8 mouse cellular contexts compared by ENCODE assay signal in the genomic region with DNA sequence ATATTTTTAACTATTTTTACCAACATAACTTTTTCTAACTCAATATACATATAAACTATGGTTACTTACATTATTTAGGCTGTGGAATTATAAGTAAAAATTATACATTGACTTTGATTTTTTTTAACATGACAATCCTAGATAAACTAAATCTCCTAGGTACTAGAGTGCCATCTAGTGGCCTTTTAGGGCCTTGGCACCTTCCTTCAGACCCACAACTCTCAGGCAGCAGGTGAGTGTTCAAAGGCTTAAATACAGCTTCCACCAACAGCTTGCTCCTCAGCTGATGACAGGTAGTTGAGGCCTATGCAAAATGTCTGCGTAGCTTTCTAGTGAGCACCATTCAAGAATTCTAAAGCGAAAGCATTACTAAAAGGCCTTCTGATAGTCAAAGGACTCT. TPM values are rescaled to one million over a fixed set of nuclear protein-coding genes. Genes with fewer than 3 reads are reported as not detected.
DNase-seq lines count a peak whose midpoint lies in the region; ATAC-seq lines count a peak whose summit lies in the region.

No protein-coding gene starts in this region.

- no peak overlapping the region for H3K27ac ChIP-seq in forebrain, embryonic 14.5 days (ENCODE audit: low read depth, low read length)
- H3K27ac ChIP-seq in forebrain, embryonic 12.5 days, result no peak overlapping the region
- no peak overlapping the region for H3K27ac ChIP-seq in neural tube, embryonic 12.5 days

- no peaks in the 10 kb centered on the region for H3K9me3 ChIP-seq in forebrain, embryonic 14.5 days (replicated peaks; ENCODE audit: control insufficient read depth, low read length)
- H3K9me3 ChIP-seq in forebrain, embryonic 12.5 days, result no peaks in the 10 kb centered on the region
- H3K9me3 ChIP-seq in neural tube, embryonic 12.5 days, result no peaks in the 10 kb centered on the region

- H3K4me1 ChIP-seq in forebrain, embryonic 14.5 days (ENCODE audit: control insufficient read depth, insufficient read depth, low read length), result no peaks in the 10 kb centered on the region
- H3K4me1 ChIP-seq in forebrain, embryonic 12.5 days, result no peaks in the 10 kb centered on the region
- H3K4me1 ChIP-seq in neural tube, embryonic 12.5 days, result no peaks in the 10 kb centered on the region

- WGBS in forebrain, embryonic 14.5 days, result 63% methylated on average over 2 of the region's 2 CpGs
- 59% methylated on average over 2 of the region's 2 CpGs for WGBS in forebrain, embryonic 12.5 days
- 68% methylated on average over 2 of the region's 2 CpGs for WGBS in neural tube, embryonic 12.5 days

- H3K27me3 ChIP-seq in forebrain, embryonic 14.5 days (replicated peaks; ENCODE audit: control insufficient read depth, insufficient read depth, low read length), result no peaks in the 10 kb centered on the region
- H3K27me3 ChIP-seq in forebrain, embryonic 12.5 days, result no peaks in the 10 kb centered on the region
- H3K27me3 ChIP-seq in neural tube, embryonic 12.5 days (replicated peaks), result no peaks in the 10 kb centered on the region

- no peak overlapping the region for H3K4me3 ChIP-seq in forebrain, embryonic 14.5 days (ENCODE audit: low read depth, low read length)
- H3K4me3 ChIP-seq in forebrain, embryonic 12.5 days (replicated peaks), result no peak overlapping the region
- H3K4me3 ChIP-seq in neural tube, embryonic 12.5 days, result no peak overlapping the region

- peak; percentile 78 for DNase-seq in forebrain, embryonic 14.5 days (ENCODE audit: low spot score)
- DNase-seq in neural tube, embryonic 10.5 days (ENCODE audit: extremely low spot score, low spot score), result no peak
- DNase-seq in cerebellum, adult 9-10 months, result peak; percentile 61
- peak; percentile 53 for DNase-seq in kidney, postnatal 10 days
- peak; percentile 76 for DNase-seq in naive thymus-derived CD4-positive, alpha-beta T cell, adult 2 months (ENCODE audit: low read depth)
- no peak for DNase-seq in ovary, postnatal 10 days (ENCODE audit: low spot score)

- no peak for ATAC-seq in forebrain, embryonic 14.5 days
- ATAC-seq in forebrain, embryonic 12.5 days (ENCODE audit: low FRiP score), result no peak
- ATAC-seq in neural tube, embryonic 12.5 days (ENCODE audit: low FRiP score, low read depth), result 0 out of 2 replicates have a peak, but pooled peaks have one; percentile 61

- H3K9ac ChIP-seq in forebrain, embryonic 14.5 days (ENCODE audit: low read length), result no peak overlapping the region
- H3K9ac ChIP-seq in forebrain, embryonic 12.5 days, result no peak overlapping the region
- H3K9ac ChIP-seq in neural tube, embryonic 12.5 days, result no peak overlapping the region

- H3K4me2 ChIP-seq in forebrain, embryonic 14.5 days (ENCODE audit: low read length), result no peak overlapping the region
- H3K4me2 ChIP-seq in forebrain, embryonic 12.5 days, result no peak overlapping the region
- no peak overlapping the region for H3K4me2 ChIP-seq in neural tube, embryonic 12.5 days (replicated peaks)

- peaks cover 26% of the 10 kb centered on the region for H3K36me3 ChIP-seq in forebrain, embryonic 14.5 days (ENCODE audit: control insufficient read depth, insufficient read depth, low read length)
- peaks cover 21% of the 10 kb centered on the region for H3K36me3 ChIP-seq in forebrain, embryonic 12.5 days (replicated peaks)
- peaks cover 26% of the 10 kb centered on the region for H3K36me3 ChIP-seq in neural tube, embryonic 12.5 days

RNA-seq across cellular contexts. Expression of a gene that starts 10.1 kb away (rescaled TPM):
- polyA plus RNA-seq in forebrain, embryonic 14.5 days (2014; fragmentation: Nextera tagmentation; extraction: Ambion mirVana), result 43.8 and 44.2 TPM in 2 replicates
- 46.0 and 48.2 TPM in 2 replicates for polyA plus RNA-seq in forebrain, embryonic 12.5 days (2016; fragmentation: Nextera tagmentation; extraction: Ambion mirVana)
- polyA plus RNA-seq in neural tube, embryonic 12.5 days (2016; fragmentation: Nextera tagmentation; extraction: Ambion mirVana), result 38.1 and 41.6 TPM in 2 replicates

RNA-seq across cellular contexts. Expression of a gene that starts 54.0 kb away (rescaled TPM):
- 32.9 and 40.8 TPM in 2 replicates for polyA plus RNA-seq in forebrain, embryonic 14.5 days (2014; fragmentation: Nextera tagmentation; extraction: Ambion mirVana)
- 29.9 and 34.4 TPM in 2 replicates for polyA plus RNA-seq in forebrain, embryonic 12.5 days (2016; fragmentation: Nextera tagmentation; extraction: Ambion mirVana)
- 25.2 and 28.6 TPM in 2 replicates for polyA plus RNA-seq in neural tube, embryonic 12.5 days (2016; fragmentation: Nextera tagmentation; extraction: Ambion mirVana)

RNA-seq across cellular contexts. Expression of a gene that starts 55.8 kb away (rescaled TPM):
- 58.3 and 59.8 TPM in 2 replicates for polyA plus RNA-seq in forebrain, embryonic 14.5 days (2014; fragmentation: Nextera tagmentation; extraction: Ambion mirVana)
- 62.6 and 62.7 TPM in 2 replicates for polyA plus RNA-seq in forebrain, embryonic 12.5 days (2016; fragmentation: Nextera tagmentation; extraction: Ambion mirVana)
- 65.1 and 71.1 TPM in 2 replicates for polyA plus RNA-seq in neural tube, embryonic 12.5 days (2016; fragmentation: Nextera tagmentation; extraction: Ambion mirVana)

Comparison
In these comparisons a context has a peak if more than half of its experiments do, and no peak if none do; other contexts are left out.
1. DNase-seq: peak in forebrain, embryonic 14.5 days (single experiment), cerebellum, adult 9-10 months (single experiment), kidney, postnatal 10 days (single experiment) and naive thymus-derived CD4-positive, alpha-beta T cell, adult 2 months (single experiment); none in neural tube, embryonic 10.5 days (single experiment) and ovary, postnatal 10 days (single experiment).